Mouse (Mus musculus) liver, embryonic 14.5 days (tissue): ENCODE measurements around the gene Ppif. TPM values are rescaled to one million over a fixed set of nuclear protein-coding genes. Genes with fewer than 3 reads are reported as not detected.

ENCODE experiments used
- ATAC-seq: fragments of 200-750 bp; cut with Nextera tagmentation; 2 replicates; pipeline ENCODE4 v1.8.0; 2017; ENCODE audit warnings: moderate number of reproducible peaks, mild to moderate bottlenecking, moderate library complexity; ENCODE audit not compliant: insufficient read depth
- DNase-seq, 3 experiments: peaks; one replicate each; pipeline ENCODE4 v3.0.0-alpha.2; 2012 to 2013; ENCODE audit warnings: low read depth in 3 of 3, low spot score in 3 of 3
- H3K27ac ChIP-seq: fragments of 300-500 bp; sonication (generic); 2 replicates; pipeline ENCODE4 v1.5.1; 2014; ENCODE audit warnings: moderate library complexity, mild to moderate bottlenecking, control low read depth, inconsistent platforms
- H3K27me3 ChIP-seq: fragments of 300-500 bp; sonication (generic); 2 replicates; pipeline ENCODE4 v1.6.1; 2014; ENCODE audit warnings: mild to moderate bottlenecking, low read length, moderate library complexity; ENCODE audit not compliant: control insufficient read depth, insufficient read depth
- H3K36me3 ChIP-seq: fragments of 300-500 bp; sonication (generic); replicated peaks from 2 replicates; pipeline ENCODE4 v1.6.1; 2014; ENCODE audit warnings: low read depth; ENCODE audit not compliant: control insufficient read depth, insufficient read depth
- H3K4me1 ChIP-seq, 2 experiments: fragments of 200-500 bp in 1 of 2; fragments of 300-500 bp in 1 of 2; sonication (generic) in 1 of 2; replicated peaks; 2 replicates each; pipeline ENCODE4 v1.6.1; 2012 to 2014; ENCODE audit warnings: antibody characterized with exemption in 1 of 2, inconsistent platforms in 1 of 2, low read length in 1 of 2; ENCODE audit not compliant: control insufficient read depth in 2 of 2, insufficient read depth in 2 of 2
- H3K4me2 ChIP-seq: fragments of 300-500 bp; sonication (generic); 2 replicates; pipeline ENCODE4 v1.6.1; 2014; ENCODE audit warnings: low read depth, mild to moderate bottlenecking, control low read depth, moderate library complexity
- H3K4me3 ChIP-seq, 2 experiments: fragments of 200-500 bp in 1 of 2; fragments of 300-500 bp in 1 of 2; sonication (generic) in 1 of 2; 2 replicates each; pipeline ENCODE4 v1.5.1; 2012 to 2014; ENCODE audit warnings: low read depth in 2 of 2, low read length in 2 of 2, mild to moderate bottlenecking in 2 of 2, control low read depth in 1 of 2, inconsistent platforms in 1 of 2, moderate library complexity in 1 of 2; ENCODE audit not compliant: insufficient read depth in 1 of 2
- H3K9ac ChIP-seq: fragments of 300-500 bp; sonication (generic); replicated peaks from 2 replicates; pipeline ENCODE4 v1.6.1; 2014; ENCODE audit warnings: mild to moderate bottlenecking, control low read depth, moderate library complexity
- H3K9me3 ChIP-seq: fragments of 300-500 bp; sonication (generic); 2 replicates; pipeline ENCODE4 v1.6.1; 2016; ENCODE audit warnings: low read length, mixed read lengths; ENCODE audit not compliant: control insufficient read depth
- CTCF ChIP-seq: IDR thresholded peaks from 2 replicates; pipeline ENCODE4 v1.5.1; 2016; ENCODE audit warnings: antibody characterized with exemption, low read depth, control low read depth
- EP300 ChIP-seq: IDR thresholded peaks from 2 replicates; pipeline ENCODE4 v1.6.1; 2016; ENCODE audit warnings: antibody characterized with exemption, low read depth
- WGBS: fragments of 180-500 bp; shearing (Covaris S2); extraction: QIAGEN DNeasy Blood & Tissue Kit; methylation state at CpG from one replicate; pipeline ENCODE4 v1.1.7; 2014; ENCODE audit not compliant: insufficient replicate concordance; 5-methylcytosine and 5-hydroxymethylcytosine counted together
- polyA plus RNA-seq, 2 experiments: library from polyadenylated mRNA; depleted of rRNA in 1 of 2; stranded (reverse) in 1 of 2; unstranded in 1 of 2; fragments of >200 nt; fragmentation: Nextera tagmentation in 1 of 2; extraction: Ambion mirVana in 1 of 2; gene quantifications; 2 replicates each; pipeline versions ENCODE4 v1.2.1 to v1.2.3; 2012 to 2014

The Ppif gene
- polyA plus RNA-seq (2012; rRNA removed), result 42.5 and 44.2 TPM in 2 replicates
- 28.8 and 35.7 TPM in 2 replicates for polyA plus RNA-seq (2014; fragmentation: Nextera tagmentation; extraction: Ambion mirVana)

GRCm38 (mm10) chr14:25693888-25694568, at the start of gene Ppif:
Ppif (plus strand) TSS chr14:25694154.
- TF ChIP-seq EP300 (no peak), CTCF (peak; percentile 100)

GRCm38 (mm10) chr14:25645717-25646116, 48.2 kb upstream of the Ppif start:
- ATAC-seq (no peak), DNase-seq (no peak)
- H3K4me2 ChIP-seq, result no peak overlapping the region
- no peak overlapping the region for H3K27ac ChIP-seq
- TF ChIP-seq CTCF (no peak), EP300 (no peak)
- H3K9me3 ChIP-seq, result no peaks in the 10 kb centered on the region
- 82% methylated on average over 9 of the region's 9 CpGs for WGBS
- H3K36me3 ChIP-seq, result peaks cover 3% of the 10 kb centered on the region; the same call in 1 of the 2 replicates
- no peaks in the 10 kb centered on the region for H3K4me1 ChIP-seq
- H3K4me3 ChIP-seq, result no peak overlapping the region
- H3K9ac ChIP-seq, result no peak overlapping the region
- no peaks in the 10 kb centered on the region for H3K27me3 ChIP-seq

More at GRCm38 (mm10) chr14:25693888-25694568, at the start of gene Ppif:
- ATAC-seq (peak; percentile 94), DNase-seq (peak; percentile 81 to 86 (median 82))
- H3K27me3 ChIP-seq, result no peaks in the 10 kb centered on the region
- H3K27ac ChIP-seq, result no peak within 1 kb of the TSS
- H3K9me3 ChIP-seq, result no peaks in the 10 kb centered on the region
- peaks cover 4% of the 10 kb centered on the region; the same call in 1 of the 2 replicates for H3K36me3 ChIP-seq
- peaks cover 0 to 14% of the 10 kb centered on the region in 2 experiments; a peak in 2 of 4 replicates for H3K4me1 ChIP-seq
- under 1% methylated on average over 70 of the region's 70 CpGs for WGBS
- peak within 1 kb of the TSS; percentile 66 for H3K9ac ChIP-seq
- peak within 1 kb of the TSS; percentile 71 to 81 for H3K4me3 ChIP-seq
- peak within 1 kb of the TSS; percentile 83 for H3K4me2 ChIP-seq

- WGBS, result 39% methylated on average over 2 of the region's 2 CpGs
- Histone ChIP-seq H3K9me3 (no peaks in the 10 kb centered on the region), H3K27me3 (no peaks in the 10 kb centered on the region), H3K27ac (no peak overlapping the region), H3K4me3 (no peak overlapping the region), H3K9ac (no peak overlapping the region), H3K4me1 (no peaks in the 10 kb centered on the region), H3K4me2 (no peak overlapping the region), H3K36me3 (peaks cover 3% of the 10 kb centered on the region; the same call in 1 of the 2 replicates)
- TF ChIP-seq CTCF (peak; percentile 97), EP300 (no peak)
- DNase-seq (peak; percentile 17 to 39 (median 26)), ATAC-seq (peak; percentile 35; the same call in 1 of the 2 replicates)
Measured at GRCm38 (mm10) chr14:25646161-25646621, 47.8 kb upstream of the Ppif start.

GRCm38 (mm10) chr14:25651131-25651530, 42.8 kb upstream of the Ppif start:
- H3K4me2 ChIP-seq, result no peak overlapping the region
- no peak overlapping the region for H3K27ac ChIP-seq
- H3K36me3 ChIP-seq, result no peaks in the 10 kb centered on the region; the same call in 1 of the 2 replicates
- no peak for ATAC-seq
- no peak for DNase-seq
- H3K4me1 ChIP-seq, result no peaks in the 10 kb centered on the region
- no peak for TF ChIP-seq EP300
- H3K4me3 ChIP-seq, result no peak overlapping the region
- WGBS, result 85% methylated on average over 4 of the region's 4 CpGs
- H3K27me3 ChIP-seq, result no peaks in the 10 kb centered on the region
- no peak overlapping the region for H3K9ac ChIP-seq
- no peaks in the 10 kb centered on the region for H3K9me3 ChIP-seq

- no peak overlapping the region for H3K9ac ChIP-seq
- no peak for DNase-seq
- no peaks in the 10 kb centered on the region; the same call in 1 of the 2 replicates for H3K36me3 ChIP-seq
- WGBS, result 76% methylated on average over 9 of the region's 9 CpGs
- no peaks in the 10 kb centered on the region for H3K27me3 ChIP-seq
- H3K4me2 ChIP-seq, result no peak overlapping the region
- ATAC-seq, result no peak
- no peaks in the 10 kb centered on the region for H3K9me3 ChIP-seq
- no peaks in the 10 kb centered on the region for H3K4me1 ChIP-seq
- H3K27ac ChIP-seq, result no peak overlapping the region
- TF ChIP-seq EP300 (no peak), CTCF (no peak)
- H3K4me3 ChIP-seq, result no peak overlapping the region
Measured at GRCm38 (mm10) chr14:25651905-25652304, 42.0 kb upstream of the Ppif start.
